Mouse (Mus musculus) adrenal gland, postnatal 25 days (tissue): ENCODE results near the gene Slc47a2. TPM values are rescaled to one million over a fixed set of nuclear protein-coding genes. Genes with fewer than 3 reads are reported as not detected.
A peak's percentile ranks its signal among the peaks of the same experiment; 100 is the strongest.

Experiments used
- DNase-seq: peaks from one replicate; pipeline ENCODE4 v3.0.0; 2021; ENCODE audit warnings: mixed read lengths
- total RNA-seq: library from RNA; stranded (reverse); gene quantifications from 2 replicates; pipeline ENCODE4 v1.2.3, GENCODE M21; 2021

Gene Slc47a2
- total RNA-seq, 1 experiment from 2014 or later: not detected

DNA sequence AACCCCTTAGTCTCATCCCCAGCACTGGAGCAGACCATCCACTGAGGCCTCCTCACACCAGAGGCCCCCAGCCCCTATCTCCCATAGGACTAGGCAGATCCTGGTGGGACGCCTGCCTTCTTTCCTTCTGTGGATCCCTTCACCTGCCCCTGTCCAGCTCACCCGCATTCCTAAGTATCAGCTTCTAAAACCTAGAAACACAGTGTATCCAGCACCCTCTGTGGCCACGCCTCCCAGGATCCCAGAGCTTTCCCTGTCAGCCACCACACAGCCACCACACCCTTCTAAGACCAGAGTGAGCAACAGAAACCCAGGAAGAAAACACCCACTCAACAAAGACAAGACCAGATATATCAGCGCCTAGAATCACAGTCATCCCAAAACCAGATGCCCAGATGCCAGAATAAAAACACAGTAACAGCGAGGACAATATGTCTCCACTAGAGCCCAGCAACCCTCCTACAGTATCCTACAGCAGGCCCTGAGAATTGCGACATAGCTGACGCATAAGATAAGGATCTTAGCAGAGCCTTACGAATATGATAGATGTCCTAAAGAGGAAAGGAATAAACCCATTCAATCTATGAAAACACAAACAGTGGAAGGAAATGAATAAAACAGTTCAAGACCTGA, 64.1 kb downstream of the Slc47a2 start:
- DNase-seq: no peak

- no peak for DNase-seq
Measured at GRCm38 (mm10) chr11:61277937-61278336, 64.7 kb downstream of the Slc47a2 start.

- DNase-seq: no peak
Measured at GRCm38 (mm10) chr11:61276482-61276881, 66.2 kb downstream of the Slc47a2 start.

DNA sequence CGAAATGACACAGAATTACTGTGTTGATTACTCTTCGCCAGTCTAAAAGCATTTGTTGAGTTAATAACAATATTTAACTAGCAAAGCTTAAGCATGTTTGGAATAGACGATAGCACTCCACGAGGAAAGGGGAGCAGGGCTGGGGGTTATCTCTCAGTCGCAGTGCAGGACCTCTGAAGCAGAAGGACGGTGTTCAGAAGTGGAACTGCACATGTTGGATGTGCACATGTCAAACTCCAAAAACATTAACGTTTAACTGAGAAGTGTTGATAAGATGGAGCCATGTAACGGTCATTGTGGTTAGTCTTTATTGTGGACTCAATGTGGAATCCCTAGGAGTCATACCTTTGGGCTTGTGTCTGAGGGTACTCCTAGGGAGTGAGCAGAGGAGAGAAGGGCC, 67.6 kb downstream of the Slc47a2 start:
- no peak for DNase-seq

DNA sequence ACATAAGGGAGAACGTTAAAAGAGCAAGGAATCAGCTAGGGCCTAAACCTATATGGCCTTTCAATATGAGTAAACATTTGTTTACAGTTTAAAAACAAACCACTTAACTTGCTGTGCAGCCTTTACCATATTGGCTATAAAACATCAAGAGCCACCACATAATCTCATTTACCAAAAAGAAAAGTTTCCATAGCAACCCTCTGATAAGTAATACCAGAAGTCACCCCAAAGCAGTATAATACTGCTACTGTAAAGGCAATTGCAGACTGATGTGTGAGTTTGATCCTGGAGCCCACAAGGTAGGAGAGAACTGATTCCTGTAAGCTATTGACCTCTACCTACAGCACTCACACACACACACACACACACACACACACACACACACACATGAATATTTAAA, 68.2 kb downstream of the Slc47a2 start:
- DNase-seq: no peak

GRCm38 (mm10) chr11:61273928-61274327, 68.7 kb downstream of the Slc47a2 start:
- DNase-seq: no peak

- DNase-seq: no peak
Measured at GRCm38 (mm10) chr11:61271612-61272011, 71.0 kb downstream of the Slc47a2 start.

DNA sequence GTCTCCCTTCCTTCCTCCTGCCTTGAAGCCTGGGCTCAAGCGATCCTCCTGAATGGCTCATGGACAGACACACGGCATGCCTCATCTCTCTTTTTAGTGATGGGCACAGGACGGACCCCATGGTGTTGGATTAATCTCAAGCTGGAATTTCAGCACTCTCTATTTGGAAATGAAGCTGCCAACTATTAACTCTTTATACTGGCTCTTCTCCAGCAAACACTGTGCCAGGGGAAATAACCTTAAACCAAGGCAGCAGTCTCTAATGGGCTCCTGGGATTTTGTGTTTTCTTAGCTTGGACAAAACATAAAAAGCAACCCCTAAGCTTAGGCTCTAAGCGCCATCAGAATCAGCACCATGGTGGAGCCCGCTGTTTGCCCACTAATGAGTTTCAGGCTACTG, 72.3 kb downstream of the Slc47a2 start:
- no peak for DNase-seq

GRCm38 (mm10) chr11:61268626-61269349, 73.9 kb downstream of the Slc47a2 start:
- DNase-seq: no peak

GRCm38 (mm10) chr11:61266551-61267533, 75.8 kb downstream of the Slc47a2 start, which contains the start of gene Aldh3a2:
Gene Aldh3a2 (minus strand): TSS chr11:61267464.
- DNase-seq: peak; percentile 94

- DNase-seq: no peak
Measured at GRCm38 (mm10) chr11:61263841-61264240, 78.8 kb downstream of the Slc47a2 start.

GRCm38 (mm10) chr11:61262516-61262915, 80.1 kb downstream of the Slc47a2 start:
- DNase-seq: no peak

GRCm38 (mm10) chr11:61259106-61259505, 83.6 kb downstream of the Slc47a2 start:
- no peak for DNase-seq

DNA sequence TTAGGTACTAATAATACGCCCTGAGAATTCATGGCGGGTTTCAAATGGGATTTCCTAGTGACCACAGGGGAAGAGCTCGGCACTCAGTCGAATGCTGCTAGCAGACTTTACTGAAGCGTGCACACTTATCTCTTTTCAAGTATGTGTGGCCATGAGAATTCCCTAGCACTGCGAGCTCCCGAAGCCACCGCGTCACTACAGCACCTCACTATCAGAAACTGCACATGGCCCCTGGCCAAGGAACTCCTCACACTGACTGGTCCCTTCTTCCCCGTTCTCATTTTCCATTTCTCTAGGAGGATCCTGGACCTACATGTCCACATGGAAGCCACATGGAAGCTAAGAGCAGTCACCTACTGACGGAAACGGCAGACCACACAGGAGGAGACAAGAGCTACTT, 89.9 kb downstream of the Slc47a2 start:
- no peak for DNase-seq

- no peak for DNase-seq
Measured at GRCm38 (mm10) chr11:61251741-61252140, 90.9 kb downstream of the Slc47a2 start.

Other genes with a start within 250 kb of the Slc47a2 start
- 0.43 TPM in 1 of 2 replicates, not detected in the other for gene Tnfrsf13b, start 216.1 kb downstream of the Slc47a2 start, total RNA-seq
- 68.9 and 103 TPM in 2 replicates for gene Usp22, start 167.8 kb downstream of the Slc47a2 start, total RNA-seq
- gene Aldh3a1, start 135.3 kb downstream of the Slc47a2 start, total RNA-seq: 0.88 and 1.1 TPM in 2 replicates
- 54.9 and 69.0 TPM in 2 replicates for gene Aldh3a2, start 75.4 kb downstream of the Slc47a2 start, total RNA-seq
- gene Slc47a1, start 35.5 kb upstream of the Slc47a2 start, total RNA-seq: 1.8 and 2.1 TPM in 2 replicates
- gene Rnf112, start 111.3 kb upstream of the Slc47a2 start, total RNA-seq: 1.2 and 2.4 TPM in 2 replicates
- 3.5 and 4.2 TPM in 2 replicates for gene Mfap4, start 142.6 kb upstream of the Slc47a2 start, total RNA-seq
- gene Mapk7, start 151.5 kb upstream of the Slc47a2 start, total RNA-seq: 21.6 and 23.9 TPM in 2 replicates
- 13.8 and 19.9 TPM in 2 replicates for gene B9d1, start 162.3 kb upstream of the Slc47a2 start, total RNA-seq
- gene Epn2, start 236.8 kb upstream of the Slc47a2 start, total RNA-seq: 26.0 and 30.5 TPM in 2 replicates